In the genomic region with DNA sequence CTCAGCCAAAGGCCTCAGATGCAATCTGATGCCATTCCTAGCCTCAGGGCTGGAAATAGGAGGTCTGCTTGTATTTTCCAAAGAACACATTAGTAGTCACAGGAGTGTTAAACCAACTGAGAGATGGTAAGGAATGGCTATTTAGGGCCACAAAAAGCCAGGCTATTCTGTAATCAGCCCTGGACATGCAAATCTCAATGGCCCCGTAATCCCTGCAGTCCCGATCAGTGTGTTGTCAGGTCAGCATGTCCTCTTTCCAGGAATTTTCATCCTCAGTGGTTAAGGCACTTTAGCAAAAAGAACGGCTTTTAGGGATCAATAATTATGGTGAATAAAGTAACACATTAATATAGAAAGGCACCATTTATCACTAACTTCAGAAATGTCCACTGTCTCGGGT, we compare ENCODE assay signal across 29 mouse cellular contexts. TPM values are rescaled to one million over a fixed set of nuclear protein-coding genes. Genes with fewer than 3 reads are reported as not detected.
A peak's percentile ranks its signal among the peaks of the same experiment; 100 is the strongest.
DNase-seq lines count a peak whose midpoint lies in the region; ATAC-seq and TF ChIP-seq lines count a peak whose summit lies in the region.
"Had no signal": no experiment of that assay in that cellular context is flagged by ENCODE, and none has a peak within 500 bp of the region (broad histone marks: within the 10 kb centered on the region; RNA-seq: fewer than 3 reads in every experiment).

No protein-coding gene starts in this region.

- no peaks in the 10 kb centered on the region for H3K4me1 ChIP-seq in hindbrain, embryonic 11.5 days (replicated peaks; ENCODE audit: control insufficient read depth, insufficient read depth, low read length)
- H3K4me1 ChIP-seq in hindbrain, embryonic 14.5 days (replicated peaks; ENCODE audit: control insufficient read depth, insufficient read depth, low read length) = no peaks in the 10 kb centered on the region
- H3K4me1 ChIP-seq in midbrain, postnatal 0 days (ENCODE audit: insufficient read depth, low read length) = no peaks in the 10 kb centered on the region
- H3K4me1 ChIP-seq in midbrain, embryonic 13.5 days (replicated peaks) = 0 out of 2 replicates have a peak, but pooled peaks cover 2% of the 10 kb centered on the region
- H3K4me1 ChIP-seq: forebrain, embryonic 13.5 days; heart, embryonic 12.5 days; hindbrain, embryonic 12.5 days had no signal

- ATAC-seq in hindbrain, embryonic 11.5 days (ENCODE audit: low FRiP score) = 0 out of 2 replicates have a peak, but pooled peaks have one; percentile 26
- ATAC-seq in hindbrain, embryonic 14.5 days (ENCODE audit: low FRiP score) = no peak
- peak; percentile 56; the same call in 1 of the 2 replicates for ATAC-seq in midbrain, postnatal 0 days (ENCODE audit: low FRiP score)
- ATAC-seq in midbrain, embryonic 13.5 days = no peak
- ATAC-seq: activated CD4-positive, CD25-positive, alpha-beta regulatory T cell, adult 4 months; forebrain, embryonic 13.5 days; forebrain, postnatal 0 days; hindbrain, embryonic 16.5 days; inflammation-experienced regulatory T-cells, adult 6 months; intestine, embryonic 16.5 days had no signal

- no peaks in the 10 kb centered on the region for H3K9me3 ChIP-seq in hindbrain, embryonic 11.5 days (ENCODE audit: control insufficient read depth, low read length)
- H3K9me3 ChIP-seq in hindbrain, embryonic 14.5 days (ENCODE audit: control insufficient read depth, low read length) = no peaks in the 10 kb centered on the region
- H3K9me3 ChIP-seq in midbrain, postnatal 0 days (ENCODE audit: low read length) = no peaks in the 10 kb centered on the region
- no peaks in the 10 kb centered on the region for H3K9me3 ChIP-seq in midbrain, embryonic 13.5 days
- H3K9me3 ChIP-seq: embryonic facial prominence, embryonic 13.5 days; forebrain, embryonic 13.5 days; heart, embryonic 12.5 days; heart, embryonic 15.5 days; hindbrain, embryonic 12.5 days had no signal

- 66% methylated on average over 4 of the region's 4 CpGs for WGBS in hindbrain, embryonic 11.5 days
- 60% methylated on average over 4 of the region's 4 CpGs for WGBS in hindbrain, embryonic 14.5 days
- WGBS in midbrain, postnatal 0 days = 52% methylated on average over 4 of the region's 4 CpGs
- WGBS in midbrain, embryonic 13.5 days = 56% methylated on average over 4 of the region's 4 CpGs

- peak; percentile 15 for DNase-seq in embryo, embryonic 10.5 days (ENCODE audit: low spot score)
- DNase-seq in embryo, embryonic 9.5 days (ENCODE audit: extremely low spot score) = no peak
- no peak for DNase-seq in hindbrain, embryonic 11.5 days (ENCODE audit: low spot score)
- no peak for DNase-seq in hindbrain, embryonic 14.5 days (ENCODE audit: low spot score)
- no peak for DNase-seq in midbrain, postnatal 0 days (ENCODE audit: low spot score)
- DNase-seq: adrenal gland, adult 8-10 months; adrenal gland, postnatal 25 days; cerebellum, adult 11-12 months; cerebellum, adult 8-10 months; cerebellum, postnatal 10 days; cerebellum, postnatal 36 days; forebrain, postnatal 0 days; gastrocnemius, postnatal 25 days; heart, adult 18-20 months; heart, postnatal 10 days; heart, postnatal 36 days; kidney, adult 18-20 months had no signal

- no peaks in the 10 kb centered on the region for H3K27me3 ChIP-seq in hindbrain, embryonic 11.5 days (ENCODE audit: control insufficient read depth, insufficient read depth, low read length)
- no peaks in the 10 kb centered on the region for H3K27me3 ChIP-seq in hindbrain, embryonic 14.5 days (ENCODE audit: control insufficient read depth, insufficient read depth, low read length)
- H3K27me3 ChIP-seq in midbrain, postnatal 0 days (ENCODE audit: insufficient read depth, low read length) = no peaks in the 10 kb centered on the region
- no peaks in the 10 kb centered on the region for H3K27me3 ChIP-seq in midbrain, embryonic 13.5 days
- H3K27me3 ChIP-seq: embryonic facial prominence, embryonic 13.5 days; forebrain, embryonic 13.5 days; heart, embryonic 12.5 days; heart, embryonic 15.5 days; hindbrain, embryonic 12.5 days had no signal

- H3K36me3 ChIP-seq in hindbrain, embryonic 11.5 days (ENCODE audit: control insufficient read depth, insufficient read depth, low read length) = no peaks in the 10 kb centered on the region
- H3K36me3 ChIP-seq in hindbrain, embryonic 14.5 days (replicated peaks; ENCODE audit: control insufficient read depth, insufficient read depth) = no peaks in the 10 kb centered on the region
- no peaks in the 10 kb centered on the region for H3K36me3 ChIP-seq in midbrain, postnatal 0 days (ENCODE audit: insufficient read depth, low read length)
- H3K36me3 ChIP-seq in midbrain, embryonic 13.5 days = no peaks in the 10 kb centered on the region
- H3K36me3 ChIP-seq: embryonic facial prominence, embryonic 13.5 days; heart, embryonic 12.5 days; heart, embryonic 15.5 days; hindbrain, embryonic 12.5 days had no signal

- H3K9ac ChIP-seq in hindbrain, embryonic 11.5 days (ENCODE audit: low read depth, low read length) = no peak overlapping the region
- H3K9ac ChIP-seq in hindbrain, embryonic 14.5 days = no peak overlapping the region
- no peak overlapping the region for H3K9ac ChIP-seq in midbrain, postnatal 0 days (replicated peaks; ENCODE audit: low read length, poor library complexity, severe bottlenecking)
- no peak overlapping the region for H3K9ac ChIP-seq in midbrain, embryonic 13.5 days (replicated peaks)
- H3K9ac ChIP-seq: embryonic facial prominence, embryonic 13.5 days; forebrain, embryonic 13.5 days; forebrain, postnatal 0 days; heart, embryonic 12.5 days; heart, embryonic 15.5 days; hindbrain, embryonic 12.5 days had no signal

- TF ChIP-seq CTCF in midbrain, postnatal 0 days (IDR thresholded peaks at IDR 0.05) = no peak

- H3K4me2 ChIP-seq in hindbrain, embryonic 11.5 days (replicated peaks; ENCODE audit: low read depth, low read length) = no peak overlapping the region
- H3K4me2 ChIP-seq in hindbrain, embryonic 14.5 days (replicated peaks) = no peak overlapping the region
- no peak overlapping the region for H3K4me2 ChIP-seq in midbrain, postnatal 0 days (ENCODE audit: low read depth, low read length, poor library complexity, severe bottlenecking)
- H3K4me2 ChIP-seq in midbrain, embryonic 13.5 days (replicated peaks) = no peak overlapping the region
- H3K4me2 ChIP-seq: embryonic facial prominence, embryonic 13.5 days; forebrain, embryonic 13.5 days; heart, embryonic 12.5 days; heart, embryonic 15.5 days; hindbrain, embryonic 12.5 days had no signal

- no peak overlapping the region for H3K27ac ChIP-seq in hindbrain, embryonic 11.5 days (ENCODE audit: low read depth, low read length)
- H3K27ac ChIP-seq in hindbrain, embryonic 14.5 days = no peak overlapping the region
- no peak overlapping the region for H3K27ac ChIP-seq in midbrain, postnatal 0 days (ENCODE audit: low read depth, low read length)
- H3K27ac ChIP-seq in midbrain, embryonic 13.5 days = no peak overlapping the region
- H3K27ac ChIP-seq: embryonic facial prominence, embryonic 13.5 days; forebrain, embryonic 13.5 days; heart, embryonic 15.5 days; hindbrain, embryonic 12.5 days had no signal

- no peak overlapping the region for H3K4me3 ChIP-seq in hindbrain, embryonic 11.5 days (ENCODE audit: low read depth, low read length)
- H3K4me3 ChIP-seq in hindbrain, embryonic 14.5 days (replicated peaks; ENCODE audit: low read length) = no peak overlapping the region
- no peak overlapping the region for H3K4me3 ChIP-seq in midbrain, postnatal 0 days (ENCODE audit: low read depth, low read length)
- no peak overlapping the region for H3K4me3 ChIP-seq in midbrain, embryonic 13.5 days (replicated peaks)
- H3K4me3 ChIP-seq: embryonic facial prominence, embryonic 13.5 days; erythroblast, embryonic 14.5 days; forebrain, embryonic 13.5 days; heart, embryonic 12.5 days; heart, embryonic 15.5 days; hindbrain, embryonic 12.5 days had no signal

RNA-seq across cellular contexts. Expression of gene Ndst3, which starts 15.9 kb away (rescaled TPM):
- 9.9 and 11.2 TPM in 2 replicates for polyA plus RNA-seq in hindbrain, embryonic 11.5 days (2014; fragmentation: Nextera tagmentation; extraction: Ambion mirVana)
- polyA plus RNA-seq in hindbrain, embryonic 14.5 days (2014; fragmentation: Nextera tagmentation; extraction: Ambion mirVana) = 14.3 and 15.8 TPM in 2 replicates
- total RNA-seq in midbrain, postnatal 0 days (2014; rRNA removed) = 17.9 and 19.7 TPM in 2 replicates
- 6.2 and 6.5 TPM in 2 replicates for polyA plus RNA-seq in midbrain, postnatal 0 days (2015; fragmentation: Nextera tagmentation; extraction: Ambion mirVana)
- polyA plus RNA-seq in midbrain, embryonic 13.5 days (2015; fragmentation: Nextera tagmentation; extraction: Ambion mirVana) = 20.3 and 20.6 TPM in 2 replicates
- total RNA-seq: gastrocnemius, adult 8-10 months had no signal
- polyA plus RNA-seq: activated CD4-positive, CD25-positive, alpha-beta regulatory T cell, adult 4 months; erythroblast, embryonic 14.5 days; inflammation-experienced regulatory T-cells, adult 6 months had no signal

Comparison
In these comparisons a context has a peak if more than half of its experiments do, and no peak if none do; other contexts are left out.
1. ATAC-seq: peak in hindbrain, embryonic 11.5 days (single experiment) and midbrain, postnatal 0 days (single experiment); none in hindbrain, embryonic 14.5 days (single experiment) and midbrain, embryonic 13.5 days (single experiment).